Mouse (Mus musculus): ENCODE measurements at regions not wholly inside any gene's neighbourhood (a gene's known extent, or its start where the extent isn't known, plus 50 kb on each side); places are given as distances from the start of the nearest gene placed in this dataset.
A peak's percentile ranks its signal among the peaks of the same experiment; 100 is the strongest.

DNA sequence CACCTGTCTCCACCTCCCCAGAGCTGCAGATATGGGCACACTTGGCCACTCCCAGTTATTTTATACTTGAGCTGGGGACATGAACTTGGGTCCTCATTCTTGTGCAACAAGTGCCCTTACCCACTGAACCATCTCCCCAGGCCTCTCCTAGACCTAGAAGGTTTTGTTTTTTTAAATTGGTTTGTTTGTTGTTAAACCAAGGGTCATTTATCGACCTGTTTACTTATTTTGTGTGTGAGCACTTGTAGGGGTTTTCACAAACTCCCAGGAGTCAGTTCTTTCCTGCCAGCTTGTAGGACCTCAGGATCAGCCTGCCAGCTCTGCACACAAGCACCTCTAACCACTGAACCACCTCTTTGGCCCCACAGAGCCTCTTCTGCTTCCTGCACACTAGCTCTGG lies 140.8 kb downstream of the Tfap2c start:
- WGBS, result 88% methylated on average over 1 of the region's 1 CpGs
- H3K27me3 ChIP-seq (ENCODE audit: insufficient read depth, low read length), result no peaks in the 10 kb centered on the region
- no peak overlapping the region for H3K9ac ChIP-seq (replicated peaks; ENCODE audit: low read length)
- no peaks in the 10 kb centered on the region for H3K36me3 ChIP-seq (ENCODE audit: insufficient read depth, low read length)
- TF ChIP-seq CTCF (IDR thresholded peaks at IDR 0.05; ENCODE audit: low read depth), result no peak
- H3K4me2 ChIP-seq (ENCODE audit: low read depth, low read length), result no peak overlapping the region
- H3K4me3 ChIP-seq (ENCODE audit: low read length), result no peak overlapping the region
- DNase-seq (ENCODE audit: low spot score) (no peak), ATAC-seq (no peak)
- no peaks in the 10 kb centered on the region for H3K9me3 ChIP-seq (ENCODE audit: low read length)
- peaks cover 3% of the 10 kb centered on the region; the same call in 1 of the 2 replicates for H3K4me1 ChIP-seq (ENCODE audit: insufficient read depth, low read length)
- H3K27ac ChIP-seq, result no peak overlapping the region

DNA sequence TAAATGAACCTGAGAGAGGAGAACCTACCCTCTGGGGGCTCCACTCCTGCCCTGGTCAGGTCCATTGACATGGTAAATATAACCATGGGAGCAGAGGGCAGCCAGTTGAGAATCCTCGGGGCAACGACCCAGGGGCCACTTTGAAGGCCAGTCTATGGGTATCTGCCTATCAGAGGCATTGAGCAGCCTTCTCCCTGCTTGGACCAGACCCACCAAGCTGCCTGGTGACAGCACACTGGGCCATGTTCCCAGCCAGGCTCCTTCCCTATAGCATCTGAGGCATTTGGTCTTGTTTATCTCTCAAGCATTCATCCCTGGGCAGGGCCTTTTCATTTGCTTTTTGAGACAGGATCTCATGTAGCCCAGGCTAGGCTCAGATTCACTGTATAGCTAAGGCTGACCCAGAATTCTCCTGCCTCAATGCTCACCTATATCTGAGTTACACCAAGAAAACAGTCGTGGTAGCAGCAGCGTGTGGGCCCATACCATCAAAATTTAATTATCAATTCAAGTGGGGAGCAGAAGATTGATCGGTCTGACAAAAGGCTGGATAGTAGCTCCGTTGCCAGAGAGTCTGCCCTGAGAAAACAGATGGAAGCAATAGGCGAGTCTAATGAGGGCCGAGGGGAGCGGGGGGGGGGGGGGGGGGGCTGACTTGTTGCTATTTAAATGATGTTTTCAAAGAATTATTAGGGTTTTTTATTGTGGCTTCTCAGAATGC lies 141.7 kb downstream of the Tfap2c start:
- Histone ChIP-seq H3K27me3 (ENCODE audit: insufficient read depth, low read length) (no peaks in the 10 kb centered on the region), H3K27ac (no peak overlapping the region), H3K4me3 (ENCODE audit: low read length) (no peak overlapping the region), H3K4me1 (ENCODE audit: insufficient read depth, low read length) (peaks cover 3% of the 10 kb centered on the region; the same call in 1 of the 2 replicates), H3K4me2 (ENCODE audit: low read depth, low read length) (no peak overlapping the region), H3K9me3 (ENCODE audit: low read length) (no peaks in the 10 kb centered on the region), H3K36me3 (ENCODE audit: insufficient read depth, low read length) (no peaks in the 10 kb centered on the region), H3K9ac (replicated peaks; ENCODE audit: low read length) (no peak overlapping the region)
- TF ChIP-seq CTCF (IDR thresholded peaks at IDR 0.05; ENCODE audit: low read depth), result no peak
- ATAC-seq (no peak), DNase-seq (ENCODE audit: low spot score) (no peak)
- WGBS, result 27% methylated on average over 9 of the region's 9 CpGs

GRCm38 (mm10) chr2:172698961-172699360 lies 149.6 kb downstream of the Tfap2c start:
- Histone ChIP-seq H3K27ac (no peak overlapping the region), H3K4me3 (ENCODE audit: low read length) (no peak overlapping the region), H3K9ac (replicated peaks; ENCODE audit: low read length) (no peak overlapping the region), H3K27me3 (ENCODE audit: insufficient read depth, low read length) (no peaks in the 10 kb centered on the region), H3K9me3 (ENCODE audit: low read length) (no peaks in the 10 kb centered on the region), H3K4me1 (ENCODE audit: insufficient read depth, low read length) (no peaks in the 10 kb centered on the region), H3K36me3 (ENCODE audit: insufficient read depth, low read length) (no peaks in the 10 kb centered on the region), H3K4me2 (ENCODE audit: low read depth, low read length) (no peak overlapping the region)
- TF ChIP-seq CTCF (IDR thresholded peaks at IDR 0.05; ENCODE audit: low read depth), result no peak
- 56% methylated on average over 6 of the region's 6 CpGs for WGBS
- ATAC-seq (no peak), DNase-seq (ENCODE audit: low spot score) (no peak)

GRCm38 (mm10) chr2:172699654-172700053 lies 150.3 kb downstream of the Tfap2c start:
- Histone ChIP-seq H3K27me3 (ENCODE audit: insufficient read depth, low read length) (no peaks in the 10 kb centered on the region), H3K9me3 (ENCODE audit: low read length) (no peaks in the 10 kb centered on the region), H3K9ac (replicated peaks; ENCODE audit: low read length) (no peak overlapping the region), H3K27ac (no peak overlapping the region), H3K4me3 (ENCODE audit: low read length) (no peak overlapping the region), H3K36me3 (ENCODE audit: insufficient read depth, low read length) (no peaks in the 10 kb centered on the region), H3K4me2 (ENCODE audit: low read depth, low read length) (no peak overlapping the region), H3K4me1 (ENCODE audit: insufficient read depth, low read length) (no peaks in the 10 kb centered on the region)
- DNase-seq (ENCODE audit: low spot score) (no peak), ATAC-seq (no peak)
- WGBS, result 84% methylated on average over 4 of the region's 4 CpGs
- no peak for TF ChIP-seq CTCF (IDR thresholded peaks at IDR 0.05; ENCODE audit: low read depth)

DNA sequence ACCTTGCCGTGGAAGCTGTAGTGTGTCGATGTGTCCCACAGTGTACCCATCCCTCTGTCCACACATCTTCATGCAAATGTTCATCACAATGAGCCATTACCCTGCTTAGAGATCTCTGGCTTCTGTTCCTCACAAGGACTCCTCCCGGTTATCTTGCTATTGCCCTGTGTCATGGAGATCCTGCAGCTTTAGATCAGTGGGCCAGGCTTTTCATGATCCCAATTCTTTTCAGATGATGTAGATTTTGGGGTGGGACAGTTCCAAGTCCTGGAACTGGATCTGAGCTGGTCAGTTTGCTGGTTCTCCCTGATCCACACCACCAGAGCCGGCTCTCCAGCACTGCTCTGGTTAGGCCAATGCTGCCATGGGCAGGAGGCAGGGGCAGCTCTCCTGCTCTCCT lies 161.2 kb downstream of the Tfap2c start:
- Histone ChIP-seq H3K36me3 (ENCODE audit: insufficient read depth, low read length) (no peaks in the 10 kb centered on the region), H3K4me2 (ENCODE audit: low read depth, low read length) (no peak overlapping the region), H3K27me3 (ENCODE audit: insufficient read depth, low read length) (no peaks in the 10 kb centered on the region; the same call in 1 of the 2 replicates), H3K4me3 (ENCODE audit: low read length) (no peak overlapping the region), H3K27ac (no peak overlapping the region), H3K9me3 (ENCODE audit: low read length) (no peaks in the 10 kb centered on the region), H3K9ac (replicated peaks; ENCODE audit: low read length) (no peak overlapping the region), H3K4me1 (ENCODE audit: insufficient read depth, low read length) (no peaks in the 10 kb centered on the region)
- 69% methylated on average over 4 of the region's 4 CpGs for WGBS
- TF ChIP-seq CTCF (IDR thresholded peaks at IDR 0.05; ENCODE audit: low read depth), result no peak
- no peak for DNase-seq (ENCODE audit: low spot score)
- ATAC-seq, result no peak

DNA sequence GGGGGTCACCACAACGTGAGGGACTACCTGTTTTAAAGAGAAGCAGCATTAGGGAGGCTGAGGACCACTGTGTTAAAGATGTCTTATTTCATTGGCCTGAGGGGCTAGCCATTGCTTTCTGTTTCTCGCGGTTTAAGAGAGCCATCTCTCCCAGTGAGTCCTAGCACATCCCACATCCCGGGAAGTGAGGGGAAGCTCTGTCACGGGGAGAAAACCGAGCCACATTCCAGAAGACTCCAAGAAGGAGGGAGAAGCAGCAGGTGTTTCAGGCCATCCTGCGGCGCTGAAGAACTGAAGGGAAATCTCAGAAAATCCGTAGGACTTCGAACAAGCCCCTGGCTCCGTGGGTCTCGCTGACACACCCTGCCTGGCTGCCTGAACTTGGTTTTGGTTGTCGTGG lies 177.3 kb downstream of the Tfap2c start:
- no peak overlapping the region for H3K9ac ChIP-seq (replicated peaks; ENCODE audit: low read length)
- no peaks in the 10 kb centered on the region for H3K9me3 ChIP-seq (ENCODE audit: low read length)
- 4% methylated on average over 13 of the region's 13 CpGs for WGBS
- no peaks in the 10 kb centered on the region for H3K36me3 ChIP-seq (ENCODE audit: insufficient read depth, low read length)
- no peak for TF ChIP-seq CTCF (IDR thresholded peaks at IDR 0.05; ENCODE audit: low read depth)
- DNase-seq (ENCODE audit: low spot score) (no peak), ATAC-seq (no peak)
- H3K4me2 ChIP-seq (ENCODE audit: low read depth, low read length), result no peak overlapping the region
- H3K4me3 ChIP-seq (ENCODE audit: low read length), result no peak overlapping the region
- no peaks in the 10 kb centered on the region for H3K4me1 ChIP-seq (ENCODE audit: insufficient read depth, low read length)
- peaks cover 61% of the 10 kb centered on the region for H3K27me3 ChIP-seq (ENCODE audit: insufficient read depth, low read length)
- no peak overlapping the region for H3K27ac ChIP-seq

DNA sequence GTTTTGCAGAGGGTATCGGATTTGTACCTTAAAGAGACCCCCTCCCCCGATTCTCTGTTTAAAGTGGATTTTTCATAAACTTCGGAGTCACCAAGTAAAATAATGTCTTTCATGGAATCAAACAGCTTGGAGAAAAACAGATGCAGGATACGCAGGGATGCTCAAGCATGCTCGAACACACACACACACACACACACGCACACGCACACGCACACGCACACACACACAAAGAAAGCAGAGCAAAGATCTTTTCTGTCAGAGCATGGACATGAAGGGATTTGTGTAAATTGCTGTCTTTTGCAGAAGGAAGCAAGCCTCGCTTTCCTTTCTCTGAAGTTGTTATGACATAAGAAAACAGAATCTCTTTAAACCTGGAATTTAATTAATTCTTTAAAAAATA lies 178.2 kb downstream of the Tfap2c start:
- ATAC-seq, result no peak
- 10% methylated on average over 10 of the region's 10 CpGs for WGBS
- no peak overlapping the region for H3K4me3 ChIP-seq (ENCODE audit: low read length)
- H3K27ac ChIP-seq, result no peak overlapping the region
- no peaks in the 10 kb centered on the region for H3K36me3 ChIP-seq (ENCODE audit: insufficient read depth, low read length)
- no peaks in the 10 kb centered on the region for H3K9me3 ChIP-seq (ENCODE audit: low read length)
- TF ChIP-seq CTCF (IDR thresholded peaks at IDR 0.05; ENCODE audit: low read depth), result no peak
- peak overlapping the region; percentile 49; the same call in 1 of the 2 replicates for H3K4me2 ChIP-seq (ENCODE audit: low read depth, low read length)
- no peaks in the 10 kb centered on the region for H3K4me1 ChIP-seq (ENCODE audit: insufficient read depth, low read length)
- DNase-seq (ENCODE audit: low spot score), result no peak
- H3K27me3 ChIP-seq (ENCODE audit: insufficient read depth, low read length), result peaks cover 68% of the 10 kb centered on the region
- H3K9ac ChIP-seq (replicated peaks; ENCODE audit: low read length), result no peak overlapping the region

Measured in hindbrain, postnatal 0 days (tissue).